Mouse (Mus musculus) forebrain, embryonic 10.5 days (tissue): ENCODE measurements around the gene Smc3. TPM values are rescaled to one million over a fixed set of nuclear protein-coding genes. Genes with fewer than 3 reads are reported as not detected.

ENCODE experiments used
- DNase-seq: peaks from one replicate; pipeline ENCODE4 v3.0.0-alpha.2; 2017; ENCODE audit warnings: low spot score; ENCODE audit errors: extremely low spot score
- H3K27ac ChIP-seq: fragments of 300-500 bp; sonication (generic); 2 replicates; pipeline ENCODE4 v1.5.1; 2016; ENCODE audit warnings: mild to moderate bottlenecking
- H3K27me3 ChIP-seq: fragments of 300-500 bp; sonication (generic); 2 replicates; pipeline ENCODE4 v1.6.1; 2016; ENCODE audit warnings: mild to moderate bottlenecking; ENCODE audit not compliant: poor library complexity, severe bottlenecking
- H3K36me3 ChIP-seq: fragments of 300-500 bp; sonication (generic); replicated peaks from 2 replicates; pipeline ENCODE4 v1.6.1; 2016; ENCODE audit warnings: mild to moderate bottlenecking, moderate library complexity
- H3K4me1 ChIP-seq: fragments of 300-500 bp; sonication (generic); 2 replicates; pipeline ENCODE4 v1.6.1; 2016
- H3K4me3 ChIP-seq: fragments of 300-500 bp; sonication (generic); 2 replicates; pipeline ENCODE4 v1.5.1; 2016; ENCODE audit warnings: mild to moderate bottlenecking, moderate library complexity
- H3K9me3 ChIP-seq: fragments of 300-500 bp; sonication (generic); 2 replicates; pipeline ENCODE4 v1.6.1; 2016; ENCODE audit warnings: mild to moderate bottlenecking, moderate library complexity
- WGBS: fragments of 180-500 bp; shearing (Covaris S2); methylation state at CpG from one replicate; pipeline ENCODE4 v1.1.7; 2016; 5-methylcytosine and 5-hydroxymethylcytosine counted together
- polyA plus RNA-seq: library from polyadenylated mRNA; unstranded; fragments of >200 nt; fragmentation: Nextera tagmentation; extraction: Ambion mirVana; gene quantifications from 2 replicates; pipeline ENCODE4 v1.2.1, GENCODE M21; 2016

The Smc3 gene
- polyA plus RNA-seq, 1 experiment from 2014 or later: 81.4 TPM

DNA sequence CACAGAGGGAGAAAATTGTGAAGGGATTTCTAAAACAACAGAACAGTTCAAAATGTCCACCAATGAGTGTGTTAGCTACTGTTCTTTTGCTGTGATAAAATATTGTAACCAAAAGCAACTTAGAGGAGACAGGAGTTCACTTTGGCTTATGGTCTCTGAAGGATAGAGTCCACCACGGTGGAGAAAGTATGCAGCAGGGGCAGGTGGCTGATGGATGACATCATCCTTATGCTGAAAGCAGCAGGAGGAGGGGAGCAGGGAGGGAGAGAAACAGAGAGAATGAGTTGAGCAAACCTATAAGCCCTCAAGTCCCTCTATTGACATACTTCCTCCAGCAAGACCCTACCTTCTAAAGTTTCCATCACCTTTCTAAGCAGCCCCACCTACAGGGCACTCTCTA is 93.8 kb downstream of the Smc3 start:
- Histone ChIP-seq H3K9me3 (no peaks in the 10 kb centered on the region), H3K4me1 (peaks cover 27% of the 10 kb centered on the region), H3K27me3 (peaks cover under 1% of the 10 kb centered on the region; the same call in 1 of the 2 replicates), H3K27ac (no peak overlapping the region), H3K36me3 (no peaks in the 10 kb centered on the region), H3K4me3 (no peak overlapping the region)
- DNase-seq: no peak
- 50% methylated on average over 1 of the region's 1 CpGs for WGBS

Other genes with a start within 250 kb of the Smc3 start
- gene Gm10197, start 228.6 kb upstream of the Smc3 start, polyA plus RNA-seq: not detected in 2 replicates
- 45.4 and 47.2 TPM in 2 replicates for gene Smndc1, start 209.8 kb upstream of the Smc3 start, polyA plus RNA-seq
- gene Dusp5, start 71.3 kb upstream of the Smc3 start, polyA plus RNA-seq: 9.0 and 9.2 TPM in 2 replicates
- 635 and 662 TPM in 2 replicates for gene Nutf2-ps1, start 11.3 kb upstream of the Smc3 start, polyA plus RNA-seq
- gene Rbm20, start 76.9 kb downstream of the Smc3 start, polyA plus RNA-seq: 0.97 and 1.6 TPM in 2 replicates